Mouse (Mus musculus) frontal cortex, adult (tissue): ENCODE results near the gene 4930550C14Rik.
A peak's percentile ranks its signal among the peaks of the same experiment; 100 is the strongest.

Experiments used
- ATAC-seq: cut with Nextera tagmentation; 2 replicates; pipeline ENCODE4 v1.9.2; 2017; ENCODE audit warnings: mild to moderate bottlenecking, moderate library complexity, mixed read lengths; ENCODE audit not compliant: low TSS enrichment

4930550C14Rik gene

DNA sequence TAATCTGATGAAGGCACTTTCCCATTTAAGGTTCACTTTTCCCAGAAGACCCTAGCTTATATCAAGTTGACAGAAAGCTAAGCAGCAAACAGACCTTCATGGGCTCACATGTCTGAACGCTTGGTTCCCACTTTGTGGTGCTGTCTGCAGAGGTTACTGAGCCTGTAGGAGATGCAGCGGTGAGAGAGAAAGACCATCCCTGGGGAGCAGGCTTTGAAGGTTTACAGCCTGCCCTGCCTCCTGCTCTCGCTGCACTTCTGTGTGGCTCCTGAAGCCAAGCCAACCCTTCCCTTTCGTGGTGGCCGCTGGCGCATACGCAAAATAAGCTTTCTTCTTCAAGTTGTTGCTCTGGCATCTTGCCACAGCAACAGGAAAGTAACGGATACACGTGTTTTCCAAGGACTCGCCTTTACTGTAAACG lies at the start of gene 4930550C14Rik:
Gene 4930550C14Rik (plus strand): TSS at position 35 of the 421 bp plus-strand sequence.
- ATAC-seq = no peak

DNA sequence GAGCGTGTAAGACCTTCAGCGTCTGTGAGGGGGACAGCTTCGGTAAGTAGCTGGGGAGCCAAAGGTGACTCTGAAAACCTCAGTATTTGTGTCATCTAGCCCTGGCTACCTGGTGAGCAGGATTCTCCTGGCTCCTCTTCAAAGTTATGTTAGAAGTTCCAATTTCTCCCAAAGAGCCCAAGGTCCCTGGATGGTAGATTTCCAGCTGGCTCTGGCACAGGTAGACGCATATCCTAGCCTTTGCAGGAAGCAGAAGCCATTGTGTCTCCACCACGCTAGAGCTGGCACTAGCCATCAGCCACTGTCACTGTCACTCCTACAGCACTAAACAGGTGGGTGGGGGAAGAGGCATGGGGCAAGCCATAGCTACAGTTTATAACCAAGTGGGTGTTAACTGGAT lies 49.0 kb upstream of the 4930550C14Rik start:
- no peak for ATAC-seq

DNA sequence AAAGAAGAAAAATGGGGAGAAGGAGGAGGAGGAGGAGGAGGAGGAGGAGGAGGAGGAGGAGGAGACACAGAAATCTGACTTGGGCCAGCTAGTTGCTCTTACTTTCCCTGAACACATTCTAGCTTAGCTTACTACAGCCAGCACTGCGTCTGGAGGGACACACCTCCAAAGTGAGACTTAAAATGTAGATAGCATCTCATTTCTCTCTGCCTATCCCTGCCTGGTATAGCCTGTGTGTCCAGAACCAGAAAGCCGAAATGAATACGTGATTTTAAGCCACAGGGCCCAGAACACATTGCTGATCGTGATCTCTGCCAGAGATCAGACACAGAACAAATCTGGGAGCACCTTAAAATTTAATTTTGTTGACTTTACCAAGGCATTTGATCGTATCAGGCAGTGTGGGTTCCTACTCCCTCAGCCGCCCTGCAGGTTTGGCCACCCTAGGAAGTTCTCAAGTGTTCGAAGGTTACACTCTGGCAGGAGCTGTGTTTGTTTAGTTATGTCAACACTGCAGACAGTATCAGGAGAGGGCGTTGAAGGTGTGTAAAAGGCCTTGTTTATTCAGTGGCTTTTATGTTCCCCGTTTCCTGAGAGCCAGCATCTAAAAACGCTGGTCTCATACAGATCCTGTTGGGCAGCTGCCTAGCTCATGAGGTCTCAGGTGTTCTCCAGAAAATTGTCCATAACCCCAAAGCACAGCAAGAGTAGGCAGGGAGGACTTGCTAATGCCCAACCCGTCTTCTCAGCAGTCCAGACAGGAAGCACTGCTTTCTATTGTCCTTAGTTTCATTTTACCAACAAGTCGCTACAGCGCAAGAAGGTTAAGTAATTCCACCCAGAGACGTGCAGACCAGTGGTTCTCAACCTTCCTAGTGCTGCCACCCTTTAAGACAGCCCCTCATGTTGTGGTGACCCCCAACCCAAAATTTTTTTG lies 45.6 kb upstream of the 4930550C14Rik start:
- ATAC-seq = no peak

DNA sequence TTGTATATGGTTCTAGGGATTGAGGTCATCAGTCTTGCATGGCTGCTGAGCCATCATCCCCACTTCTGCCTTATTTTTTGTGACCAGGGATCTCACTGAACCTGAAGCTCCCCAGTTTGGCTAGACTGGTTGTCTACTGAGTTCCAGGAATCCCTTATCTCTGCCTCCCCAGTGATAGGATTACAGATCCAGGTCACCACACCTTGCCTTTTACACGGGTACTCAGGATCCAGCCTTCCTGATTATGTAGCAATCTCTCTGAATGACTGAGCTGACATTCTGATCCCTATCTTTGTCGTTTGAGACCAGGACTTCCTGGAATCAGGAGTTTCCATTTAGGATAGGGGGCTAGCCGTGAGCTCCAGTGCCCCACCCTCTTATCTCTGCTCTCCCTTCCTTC lies 30.8 kb upstream of the 4930550C14Rik start:
- ATAC-seq = no peak

DNA sequence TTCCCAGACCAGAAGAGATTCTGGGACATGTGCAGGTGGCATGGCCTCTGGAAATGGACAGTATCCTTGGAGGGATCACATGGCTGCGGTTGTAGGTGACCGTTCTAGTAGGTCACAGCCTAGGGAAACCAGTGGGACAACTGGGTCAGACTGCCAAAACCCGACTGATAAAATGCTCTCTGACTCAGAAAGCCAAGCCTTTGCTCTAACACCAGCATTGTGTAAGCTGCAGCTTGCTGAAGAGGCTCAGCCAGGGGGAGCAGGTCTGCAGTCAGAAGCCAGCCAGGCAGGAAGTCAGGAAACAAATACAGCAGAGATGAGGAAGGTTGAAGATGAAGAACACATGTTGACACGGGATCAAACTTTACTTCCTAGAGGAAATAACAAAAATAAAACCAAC lies 26.2 kb upstream of the 4930550C14Rik start:
- no peak for ATAC-seq

DNA sequence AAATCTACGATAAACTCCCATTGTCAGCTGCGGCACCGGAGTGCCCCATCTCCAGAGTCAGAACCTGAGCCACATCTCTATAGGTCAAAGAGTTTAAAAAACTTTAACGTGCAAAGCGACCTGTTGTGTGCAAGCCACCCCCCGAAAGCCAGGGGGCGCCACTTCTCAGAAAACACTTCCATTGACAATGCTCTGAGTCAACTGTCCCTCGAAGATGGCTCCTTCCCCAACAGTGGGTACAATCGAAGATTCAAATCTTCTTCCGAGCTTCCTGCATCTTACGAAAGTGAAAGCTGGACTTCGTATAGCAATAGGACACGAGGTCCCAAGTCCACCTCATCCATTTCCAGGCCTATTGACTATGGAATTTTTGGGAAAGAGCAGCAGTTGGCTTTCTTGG lies 25.3 kb upstream of the 4930550C14Rik start:
- no peak for ATAC-seq

DNA sequence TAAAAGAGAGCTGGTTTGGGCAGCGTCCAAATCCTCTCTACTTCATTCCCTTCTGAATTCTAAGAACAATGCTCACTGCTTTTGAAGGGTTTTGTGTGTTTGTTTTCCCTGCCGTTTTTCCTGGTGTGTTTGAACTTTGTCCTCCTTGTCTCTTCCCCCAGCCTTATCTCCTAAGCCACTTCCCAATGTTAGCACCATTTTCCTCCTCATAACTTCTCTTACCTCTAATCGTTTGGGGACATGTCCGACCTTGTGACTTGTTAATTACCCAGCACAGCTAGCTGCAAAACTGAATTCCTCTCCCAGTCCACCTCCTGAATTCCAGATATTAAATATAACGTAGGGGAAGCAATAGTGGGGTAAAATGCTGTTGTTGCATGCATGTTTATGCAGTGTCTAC lies 24.5 kb upstream of the 4930550C14Rik start:
- no peak for ATAC-seq

DNA sequence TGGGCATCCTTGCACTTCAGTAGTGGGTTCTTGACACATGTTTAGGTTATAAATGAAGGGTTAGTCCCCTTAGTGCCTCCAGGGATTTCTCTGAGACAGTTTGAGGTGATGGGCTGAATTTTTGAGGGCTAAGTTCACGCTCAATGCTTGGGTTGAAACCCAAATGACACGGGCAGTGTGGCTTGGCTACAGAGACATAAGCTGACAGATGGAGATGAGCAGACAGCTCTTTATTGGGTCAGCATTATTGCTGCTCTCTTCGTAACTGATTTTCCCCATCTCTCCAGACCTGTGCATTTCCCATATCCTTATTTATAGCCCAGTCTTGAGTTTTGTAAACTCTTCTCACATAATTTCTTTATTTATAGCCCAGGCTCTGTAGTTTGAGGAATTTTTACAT lies 24.0 kb upstream of the 4930550C14Rik start:
- ATAC-seq = no peak

DNA sequence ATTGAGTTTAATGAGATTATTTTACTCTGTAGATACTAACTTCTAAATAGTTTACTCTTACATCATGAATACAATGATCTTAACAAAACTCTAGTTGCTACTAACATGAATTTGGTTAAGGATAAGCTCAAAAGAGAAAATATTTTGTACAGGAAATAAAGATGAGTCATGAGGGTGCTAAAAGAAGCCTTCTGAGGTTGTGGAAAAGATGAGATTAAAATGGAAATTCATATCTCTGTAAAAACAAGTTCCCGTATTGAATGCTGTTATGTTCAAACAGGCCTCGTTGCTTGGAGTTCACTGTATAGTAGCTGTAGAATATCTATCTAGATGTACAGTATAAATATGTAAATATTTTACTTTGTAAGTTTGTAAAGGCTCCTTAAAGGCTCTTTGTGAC lies 21.5 kb upstream of the 4930550C14Rik start:
- ATAC-seq = no peak

DNA sequence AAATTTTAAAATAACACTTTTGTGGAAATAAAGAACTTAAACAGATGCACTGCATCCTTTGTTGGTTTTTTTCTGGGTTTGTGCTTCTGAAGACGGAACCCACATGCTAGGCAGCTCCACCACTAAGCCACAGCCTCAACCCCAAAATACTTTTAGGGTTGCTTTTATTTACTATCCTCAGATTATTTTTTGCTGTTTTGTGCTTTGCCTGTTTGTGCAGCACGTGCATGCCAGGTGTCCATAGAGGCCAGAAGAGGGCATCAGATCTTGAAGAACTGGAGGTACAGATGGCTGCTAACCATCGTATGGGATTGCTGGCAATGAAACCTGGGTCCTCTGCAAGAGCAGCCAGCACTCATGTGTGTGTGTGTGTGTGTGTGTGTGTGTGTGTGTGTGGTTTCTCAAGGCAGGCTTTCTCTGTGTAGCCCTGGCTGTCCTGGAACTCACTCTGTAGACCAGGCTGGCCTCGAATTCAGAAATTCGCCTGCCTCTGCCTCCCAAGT lies 21.0 kb upstream of the 4930550C14Rik start:
- ATAC-seq = no peak

DNA sequence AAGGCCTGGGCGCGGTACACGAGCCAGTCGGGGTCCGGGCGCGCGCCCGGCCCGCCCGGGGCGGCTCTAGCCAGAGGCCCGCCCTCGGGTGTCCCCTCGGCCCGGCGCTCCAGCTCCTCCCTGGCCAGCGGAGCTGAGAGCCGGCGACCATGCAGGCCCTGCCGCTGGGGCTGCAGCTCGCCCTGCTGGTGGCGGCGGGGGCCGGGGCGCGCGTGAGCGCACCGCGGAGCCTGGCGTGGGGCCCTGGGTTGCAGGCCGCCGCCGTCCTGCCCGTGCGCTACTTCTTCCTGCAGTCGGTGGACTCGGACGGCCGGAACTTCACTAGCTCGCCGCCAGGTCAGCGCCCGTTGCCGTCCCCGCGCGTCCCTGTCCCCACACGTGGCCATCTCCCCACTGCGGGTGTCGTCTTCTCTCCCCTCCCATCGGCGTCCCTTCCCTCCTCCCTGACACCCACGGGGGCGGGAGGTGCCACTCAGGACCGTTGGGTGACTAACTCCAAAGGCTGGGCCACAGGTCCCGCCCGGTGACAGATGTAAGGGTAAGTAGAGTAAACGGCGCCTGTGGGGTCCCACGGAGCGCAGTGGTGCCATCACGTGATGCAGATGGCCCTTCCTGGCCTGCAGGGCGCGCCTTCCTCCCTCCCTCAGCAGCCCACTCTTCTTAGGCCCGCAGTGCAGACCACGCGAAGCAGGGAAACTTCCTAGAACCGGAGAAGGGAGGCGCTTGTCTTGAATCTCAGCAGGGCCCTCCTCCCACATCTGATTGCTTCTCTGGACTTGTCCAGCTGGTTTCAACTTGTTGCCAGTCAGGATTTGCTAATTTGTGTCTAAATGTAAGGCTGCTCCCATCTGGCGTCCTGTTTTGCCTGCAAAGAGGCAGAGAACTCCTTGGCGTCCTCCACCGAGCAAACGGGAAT lies 17.9 kb upstream of the 4930550C14Rik start, which contains the start of gene Kdelc2:
Gene Kdelc2 (plus strand): TSS at position 75 of the 916 bp plus-strand sequence.
- ATAC-seq = peak; percentile 84

DNA sequence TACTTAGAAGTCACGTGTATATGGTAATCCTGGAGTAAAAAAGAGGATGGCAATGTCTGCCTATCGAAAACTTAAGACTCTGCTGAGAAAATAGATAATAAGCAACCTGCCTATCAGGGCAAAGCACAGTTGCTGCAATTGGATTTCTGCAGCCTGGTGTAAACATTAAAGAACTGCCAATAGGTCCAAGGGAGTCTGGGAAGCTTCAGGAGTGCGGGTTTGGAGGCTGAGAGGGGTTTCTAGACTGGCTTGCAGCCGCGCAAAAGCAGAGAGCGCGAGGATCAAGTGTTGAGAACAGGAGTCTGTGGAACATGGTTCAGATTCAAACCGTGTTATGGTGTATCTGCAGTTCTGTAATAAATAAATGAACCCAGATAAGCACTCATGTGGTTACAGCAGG lies 17.3 kb upstream of the 4930550C14Rik start:
- peak; percentile 32; the same call in 1 of the 2 replicates for ATAC-seq

DNA sequence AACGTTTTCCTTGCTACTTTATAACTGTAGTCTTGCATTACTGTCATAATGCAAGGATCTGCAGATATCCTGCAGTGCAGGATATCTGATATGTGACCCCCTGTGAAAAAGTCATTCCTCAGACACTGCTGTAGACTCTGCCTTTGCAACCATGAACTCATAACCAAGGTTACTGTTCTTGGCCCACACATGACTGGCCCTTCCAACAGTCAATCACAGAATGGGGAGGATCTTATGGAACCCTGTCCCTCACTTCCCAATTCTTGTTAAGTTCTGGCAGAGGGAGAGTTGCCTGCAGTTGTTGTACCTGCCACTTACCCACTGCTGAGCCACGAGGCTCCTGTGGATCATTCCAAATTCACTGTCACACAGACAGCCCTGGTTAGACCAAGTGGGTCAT lies 14.7 kb upstream of the 4930550C14Rik start:
- no peak for ATAC-seq

DNA sequence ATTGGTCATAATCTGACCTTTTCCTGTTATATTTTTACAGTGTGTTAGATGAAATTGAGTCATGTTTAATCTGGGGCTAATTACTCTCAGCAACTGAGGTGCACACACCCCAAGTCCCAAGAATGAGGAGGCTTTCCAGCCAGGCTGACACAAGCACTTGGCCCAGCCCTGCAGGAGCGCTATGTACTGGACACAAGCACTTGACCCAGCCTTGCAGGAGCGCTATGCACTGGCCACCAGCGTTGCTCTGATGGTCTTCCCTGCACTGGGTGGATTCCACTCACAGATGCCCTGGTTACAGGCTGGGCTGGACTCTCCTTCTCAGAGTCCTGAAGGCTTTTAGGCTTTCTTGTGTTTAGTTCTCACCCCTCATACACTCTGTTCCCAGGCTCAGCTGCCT lies 13.0 kb upstream of the 4930550C14Rik start:
- ATAC-seq = no peak

DNA sequence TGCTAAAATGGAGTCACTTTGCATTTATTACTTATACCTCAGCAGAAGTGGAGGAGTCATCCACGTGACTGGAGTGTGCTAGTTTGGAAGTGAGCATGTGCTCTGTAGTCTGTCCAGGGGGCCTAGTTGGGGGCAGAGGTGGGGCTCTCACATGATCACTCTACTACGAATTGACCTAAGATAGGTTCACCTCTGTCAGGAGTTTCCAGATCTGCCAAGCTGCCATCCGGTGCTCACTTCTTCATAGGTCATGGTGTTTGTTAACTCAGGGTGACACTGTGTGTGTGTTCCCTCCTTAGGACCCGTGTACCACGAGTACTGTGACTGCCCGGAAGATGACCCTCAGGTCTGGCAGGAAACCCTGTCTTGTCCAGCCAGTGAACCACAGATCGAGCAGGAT lies 12.0 kb upstream of the 4930550C14Rik start:
- ATAC-seq = no peak

DNA sequence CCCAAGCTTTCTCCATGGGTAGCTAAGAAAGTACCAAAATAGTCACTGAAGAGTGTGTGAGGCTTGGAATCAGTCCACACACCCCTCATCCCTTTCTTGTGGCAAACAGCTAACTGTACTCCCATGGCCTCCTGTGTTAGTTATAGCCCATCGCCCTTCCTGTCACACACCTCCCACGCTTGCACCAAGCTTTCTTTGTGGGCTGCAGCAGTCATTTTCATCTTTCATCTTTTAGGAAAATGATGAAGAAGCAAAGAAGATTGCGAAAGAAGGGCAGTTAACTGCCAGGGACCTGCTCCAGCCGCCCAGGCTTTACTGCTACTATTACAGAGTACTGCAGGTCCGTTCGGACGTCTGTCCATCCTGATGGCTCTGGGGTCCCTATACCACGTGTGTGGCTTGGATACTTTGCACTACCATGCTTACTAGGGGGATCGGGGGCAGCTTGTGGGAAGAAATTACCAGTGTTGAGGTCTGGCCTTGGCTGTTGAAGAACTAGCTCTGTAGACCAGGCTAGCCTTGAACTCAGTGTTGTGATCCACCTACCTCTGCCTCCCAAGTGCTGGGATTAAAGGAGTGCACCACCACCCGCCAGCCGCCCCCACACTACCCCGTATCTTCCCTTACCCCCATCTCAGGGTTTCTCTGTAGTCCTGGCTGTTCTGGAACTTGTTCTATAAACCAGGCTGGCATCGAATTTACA lies 4.3 kb upstream of the 4930550C14Rik start:
- peak; percentile 55; the same call in 1 of the 2 replicates for ATAC-seq

DNA sequence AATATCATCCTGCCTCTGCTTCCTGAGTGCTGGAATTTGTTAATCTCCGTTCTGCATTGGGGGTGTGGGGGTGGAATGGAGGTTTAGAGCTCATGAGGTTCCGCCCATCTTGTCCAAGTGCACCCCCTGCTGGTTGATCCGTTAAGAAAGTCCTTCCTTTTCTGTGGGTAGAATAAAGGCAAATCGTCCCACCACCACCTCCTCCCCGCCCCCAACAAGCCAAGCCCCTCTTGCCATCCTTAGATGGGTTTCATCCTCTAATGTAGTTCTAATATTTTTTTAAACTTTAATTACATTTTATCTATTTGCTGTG lies 3.8 kb upstream of the 4930550C14Rik start:
- peak; percentile 58 for ATAC-seq

DNA sequence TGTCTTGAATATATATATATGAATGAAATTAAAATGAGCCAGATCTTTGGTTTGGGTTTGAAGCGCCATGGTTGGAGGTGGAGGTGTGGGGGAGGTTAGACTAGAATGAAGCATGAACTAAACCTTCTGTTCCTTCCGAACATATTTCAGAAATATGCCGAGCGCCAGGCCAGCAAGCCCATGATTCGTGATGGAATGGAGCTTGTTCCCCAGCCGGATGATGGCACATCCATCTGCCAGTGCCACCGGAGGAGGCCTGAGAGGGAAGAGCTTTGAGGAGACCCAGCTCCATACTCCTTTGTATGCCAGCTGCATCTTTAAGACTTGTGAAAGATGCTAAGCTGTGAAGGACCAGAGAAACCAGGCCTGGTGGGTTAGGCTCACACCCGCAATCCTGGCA lies 2.6 kb upstream of the 4930550C14Rik start:
- peak; percentile 51; the same call in 1 of the 2 replicates for ATAC-seq

DNA sequence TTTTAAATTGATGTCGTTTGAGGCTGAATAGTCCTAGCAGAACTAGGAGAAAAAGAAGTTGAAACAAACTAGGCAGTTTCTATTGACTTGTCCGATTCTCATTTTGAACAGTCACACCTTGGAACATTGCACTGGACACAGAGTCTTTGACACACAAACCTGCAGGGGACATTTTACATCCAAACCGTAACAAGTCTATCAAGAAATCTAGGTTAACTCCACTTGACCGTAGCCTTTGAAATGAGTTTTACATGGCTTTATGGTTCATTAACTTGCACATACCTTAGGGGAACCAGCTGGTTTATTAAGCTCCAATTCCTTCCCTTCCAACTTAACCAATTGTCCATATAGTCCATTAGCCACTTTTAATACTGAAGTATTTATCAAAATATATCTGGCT lies 1.4 kb upstream of the 4930550C14Rik start:
- no peak for ATAC-seq

DNA sequence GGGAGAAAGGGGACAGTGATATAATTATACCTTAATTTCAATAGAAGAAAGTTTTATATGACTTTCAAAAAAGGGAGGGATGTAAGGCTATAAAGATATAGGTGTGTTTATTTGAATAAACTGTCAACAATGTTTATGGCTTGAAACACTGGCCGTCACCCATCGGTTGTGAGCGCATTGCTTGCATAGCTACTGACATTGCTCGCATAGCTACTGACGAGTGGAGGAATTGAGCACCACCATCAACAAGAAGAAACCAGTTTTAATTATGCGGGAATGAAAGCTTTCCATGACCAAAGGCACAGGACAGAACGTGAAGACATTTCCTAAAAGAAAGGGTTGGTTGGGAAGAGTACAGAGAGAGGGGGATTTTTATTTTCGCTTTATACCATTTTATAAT lies 979 bp upstream of the 4930550C14Rik start:
- no peak for ATAC-seq

DNA sequence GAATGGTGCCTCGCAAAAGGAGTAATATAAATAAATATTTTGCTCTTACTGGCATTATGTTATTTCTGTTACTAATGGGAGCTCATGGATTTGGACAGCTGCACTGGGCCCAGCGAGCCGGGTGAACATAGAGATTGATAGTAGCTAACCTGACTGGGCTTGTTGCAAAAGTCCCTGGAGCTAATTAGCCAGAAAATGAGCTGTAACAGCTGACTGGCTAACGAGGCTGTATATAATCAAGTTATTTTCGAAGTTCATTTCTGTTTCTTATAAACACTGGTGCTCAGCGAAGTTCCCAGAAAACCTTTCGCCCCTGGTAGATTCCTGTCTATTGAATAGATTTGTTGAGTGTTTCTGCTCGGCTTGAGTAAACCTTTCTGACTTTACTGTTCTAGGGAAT lies 866 bp downstream of the 4930550C14Rik start:
- ATAC-seq = no peak
